Mouse (Mus musculus) neural tube, embryonic 10.5 days (tissue): ENCODE measurements around the gene Mmp23.

Source experiments
- DNase-seq: peaks from one replicate; pipeline ENCODE4 v3.0.0-alpha.2; 2017; ENCODE audit warnings: low spot score; ENCODE audit errors: extremely low spot score

The Mmp23 gene

GRCm38 (mm10) chr4:155601997-155602456 lies 51.2 kb downstream of the Mmp23 start:
- no peak for DNase-seq

- DNase-seq, result peak; percentile 98
These were observed 51.8 kb downstream of the Mmp23 start, which contains the start of gene Slc35e2 for GRCm38 (mm10) chr4:155601091-155601996. Gene Slc35e2, plus strand, starts transcription at chr4:155601416.
